Mouse (Mus musculus) lung, adult 2 months (tissue): ENCODE measurements around the gene Ephb3.

Experiments used
- CTCF ChIP-seq: fragments of 200-500 bp; IDR thresholded peaks from 2 replicates; pipeline ENCODE4 v1.5.1; 2011; ENCODE audit warnings: mild to moderate bottlenecking, low read length, control low read depth; ENCODE audit not compliant: insufficient read depth
- POLR2A ChIP-seq: fragments of 200-500 bp; IDR thresholded peaks from 2 replicates; pipeline ENCODE4 v1.6.1; 2011; ENCODE audit warnings: low read depth, mild to moderate bottlenecking, control low read depth, low read length, borderline replicate concordance; ENCODE audit errors: extremely low read depth

- TF ChIP-seq CTCF (no peak), POLR2A (no peak)
Observed at GRCm38 (mm10) chr16:21255574-21256304, 51.2 kb downstream of the Ephb3 start.
